ENCODE assay signal across 8 mouse cellular contexts in the genomic region with DNA sequence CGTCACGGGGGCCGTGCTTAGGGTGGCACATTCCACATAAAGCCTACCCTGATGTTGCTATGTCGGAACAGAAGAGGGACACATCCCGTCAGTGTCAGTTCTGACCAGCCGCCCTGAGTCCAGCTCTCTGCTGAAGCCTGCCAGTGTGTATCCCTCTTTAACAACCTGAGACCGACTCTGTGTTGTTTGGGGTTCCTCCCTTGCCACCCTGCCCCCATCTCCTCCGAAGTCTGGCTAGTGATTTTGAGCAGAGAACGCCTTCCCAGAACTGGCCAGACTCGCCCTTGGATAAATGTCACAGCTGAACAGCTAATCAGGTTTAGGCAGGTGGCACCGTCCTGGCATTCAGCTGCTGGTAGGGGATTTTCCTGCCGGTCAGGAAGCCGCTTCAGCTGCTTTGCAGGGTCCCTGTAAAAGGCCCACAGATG. TPM values are rescaled to one million over a fixed set of nuclear protein-coding genes. Genes with fewer than 3 reads are reported as not detected.
DNase-seq lines count a peak whose midpoint lies in the region; ATAC-seq and TF ChIP-seq lines count a peak whose summit lies in the region.

No protein-coding gene starts in this region.

- H3K4me1 ChIP-seq in lung, embryonic 14.5 days (ENCODE audit: insufficient read depth), result peaks cover 29% of the 10 kb centered on the region
- peaks cover 55% of the 10 kb centered on the region for H3K4me1 ChIP-seq in heart, embryonic 12.5 days (replicated peaks)
- peaks cover 27% of the 10 kb centered on the region for H3K4me1 ChIP-seq in limb, embryonic 11.5 days (ENCODE audit: control insufficient read depth, insufficient read depth, low read length)
- peaks cover 40% of the 10 kb centered on the region for H3K4me1 ChIP-seq in neural tube, embryonic 12.5 days

- WGBS in lung, embryonic 14.5 days, result 10% methylated on average over 13 of the region's 13 CpGs
- WGBS in heart, embryonic 12.5 days, result 1% methylated on average over 13 of the region's 13 CpGs
- WGBS in limb, embryonic 11.5 days, result 11% methylated on average over 13 of the region's 13 CpGs
- 14% methylated on average over 13 of the region's 13 CpGs for WGBS in neural tube, embryonic 12.5 days

- DNase-seq in lung, embryonic 14.5 days, result no peak
- DNase-seq in lung, postnatal 14 days, result no peak
- DNase-seq in c-Kit-positive CD71-positive TER-119-negative erythroid progenitor cells, embryonic 14.5 days (ENCODE audit: low read depth), result peak; percentile 79
- no peak for DNase-seq in limb, embryonic 11.5 days (ENCODE audit: low spot score)
- no peak for DNase-seq in testis, postnatal 14 days (ENCODE audit: low spot score)
- no peak for DNase-seq in T-cell, adult 2 months (ENCODE audit: low spot score)

- H3K36me3 ChIP-seq in lung, embryonic 14.5 days (ENCODE audit: insufficient read depth), result peaks cover 33% of the 10 kb centered on the region
- H3K36me3 ChIP-seq in heart, embryonic 12.5 days, result peaks cover 39% of the 10 kb centered on the region
- peaks cover 4% of the 10 kb centered on the region; the same call in 1 of the 2 replicates for H3K36me3 ChIP-seq in limb, embryonic 11.5 days (ENCODE audit: control insufficient read depth, insufficient read depth, low read length)
- peaks cover 7% of the 10 kb centered on the region; the same call in 1 of the 2 replicates for H3K36me3 ChIP-seq in neural tube, embryonic 12.5 days

- TF ChIP-seq CTCF in lung, embryonic 14.5 days (IDR thresholded peaks at IDR 0.05; ENCODE audit: low read depth), result no peak

- H3K9me3 ChIP-seq in lung, embryonic 14.5 days (ENCODE audit: low read depth, low read length), result no peaks in the 10 kb centered on the region
- H3K9me3 ChIP-seq in heart, embryonic 12.5 days (replicated peaks), result no peaks in the 10 kb centered on the region
- H3K9me3 ChIP-seq in limb, embryonic 11.5 days (ENCODE audit: control insufficient read depth, low read length), result no peaks in the 10 kb centered on the region
- no peaks in the 10 kb centered on the region for H3K9me3 ChIP-seq in neural tube, embryonic 12.5 days

- peak overlapping the region; percentile 79 for H3K4me3 ChIP-seq in lung, embryonic 14.5 days (ENCODE audit: low read depth, low read length)
- H3K4me3 ChIP-seq in heart, embryonic 12.5 days, result peak overlapping the region; percentile 72
- peak overlapping the region; percentile 84 for H3K4me3 ChIP-seq in limb, embryonic 11.5 days (ENCODE audit: low read depth, low read length)
- H3K4me3 ChIP-seq in neural tube, embryonic 12.5 days, result peak overlapping the region; percentile 72

- H3K27ac ChIP-seq in lung, embryonic 14.5 days (ENCODE audit: low read depth), result peak overlapping the region; percentile 95
- peak overlapping the region; percentile 95 for H3K27ac ChIP-seq in heart, embryonic 12.5 days (ENCODE audit: poor library complexity, severe bottlenecking)
- no peak overlapping the region for H3K27ac ChIP-seq in limb, embryonic 11.5 days (replicated peaks; ENCODE audit: low read depth, low read length)
- H3K27ac ChIP-seq in neural tube, embryonic 12.5 days, result no peak overlapping the region

- peak overlapping the region; percentile 100 for H3K4me2 ChIP-seq in lung, embryonic 14.5 days
- H3K4me2 ChIP-seq in heart, embryonic 12.5 days, result peak overlapping the region; percentile 86
- peak overlapping the region; percentile 100 for H3K4me2 ChIP-seq in limb, embryonic 11.5 days (ENCODE audit: low read depth, severe bottlenecking)
- peak overlapping the region; percentile 100 for H3K4me2 ChIP-seq in neural tube, embryonic 12.5 days (replicated peaks)

- H3K27me3 ChIP-seq in lung, embryonic 14.5 days (ENCODE audit: insufficient read depth, low read length), result no peaks in the 10 kb centered on the region
- no peaks in the 10 kb centered on the region for H3K27me3 ChIP-seq in heart, embryonic 12.5 days (replicated peaks)
- 0 out of 2 replicates have a peak, but pooled peaks cover 3% of the 10 kb centered on the region for H3K27me3 ChIP-seq in limb, embryonic 11.5 days (ENCODE audit: control insufficient read depth, insufficient read depth, low read length)
- H3K27me3 ChIP-seq in neural tube, embryonic 12.5 days (replicated peaks), result peaks cover 45% of the 10 kb centered on the region

- ATAC-seq in lung, embryonic 14.5 days (ENCODE audit: insufficient read depth), result 0 out of 2 replicates have a peak, but pooled peaks have one; percentile 0
- ATAC-seq in heart, embryonic 12.5 days (ENCODE audit: insufficient number of reproducible peaks, low FRiP score), result peak; percentile 20
- ATAC-seq in limb, embryonic 11.5 days (ENCODE audit: insufficient number of reproducible peaks, low FRiP score, low TSS enrichment, low read depth), result no peak
- no peak for ATAC-seq in neural tube, embryonic 12.5 days (ENCODE audit: low FRiP score, low read depth)

- peak overlapping the region; percentile 67 for H3K9ac ChIP-seq in lung, embryonic 14.5 days
- H3K9ac ChIP-seq in heart, embryonic 12.5 days, result peak overlapping the region; percentile 91
- H3K9ac ChIP-seq in limb, embryonic 11.5 days (ENCODE audit: low read length), result peak overlapping the region; percentile 17; the same call in 1 of the 2 replicates
- H3K9ac ChIP-seq in neural tube, embryonic 12.5 days, result peak overlapping the region; percentile 29; the same call in 1 of the 2 replicates

RNA-seq across cellular contexts. Expression of gene Klhl21, which starts 2.1 kb away (rescaled TPM):
- 10.3 and 10.6 TPM in 2 replicates for polyA plus RNA-seq in lung, embryonic 14.5 days (2014; fragmentation: Nextera tagmentation; extraction: Ambion mirVana)
- polyA plus RNA-seq in heart, embryonic 12.5 days (2016; fragmentation: Nextera tagmentation; extraction: Ambion mirVana), result 41.0 and 41.4 TPM in 2 replicates
- 4.7 and 6.4 TPM in 2 replicates for polyA plus RNA-seq in limb, embryonic 11.5 days (2014; fragmentation: Nextera tagmentation; extraction: Ambion mirVana)
- polyA plus RNA-seq in neural tube, embryonic 12.5 days (2016; fragmentation: Nextera tagmentation; extraction: Ambion mirVana), result 7.2 and 7.6 TPM in 2 replicates

RNA-seq across cellular contexts. Expression of gene Phf13, which starts 14.7 kb away (rescaled TPM):
- polyA plus RNA-seq in lung, embryonic 14.5 days (2014; fragmentation: Nextera tagmentation; extraction: Ambion mirVana), result 28.4 and 32.3 TPM in 2 replicates
- polyA plus RNA-seq in heart, embryonic 12.5 days (2016; fragmentation: Nextera tagmentation; extraction: Ambion mirVana), result 26.7 and 27.0 TPM in 2 replicates
- polyA plus RNA-seq in limb, embryonic 11.5 days (2014; fragmentation: Nextera tagmentation; extraction: Ambion mirVana), result 28.6 and 29.4 TPM in 2 replicates
- 30.5 and 31.3 TPM in 2 replicates for polyA plus RNA-seq in neural tube, embryonic 12.5 days (2016; fragmentation: Nextera tagmentation; extraction: Ambion mirVana)

RNA-seq across cellular contexts. Expression of gene Zbtb48, which starts 16.8 kb away (rescaled TPM):
- 22.7 and 26.8 TPM in 2 replicates for polyA plus RNA-seq in lung, embryonic 14.5 days (2014; fragmentation: Nextera tagmentation; extraction: Ambion mirVana)
- 13.9 and 15.1 TPM in 2 replicates for polyA plus RNA-seq in heart, embryonic 12.5 days (2016; fragmentation: Nextera tagmentation; extraction: Ambion mirVana)
- polyA plus RNA-seq in limb, embryonic 11.5 days (2014; fragmentation: Nextera tagmentation; extraction: Ambion mirVana), result 21.0 and 23.9 TPM in 2 replicates
- polyA plus RNA-seq in neural tube, embryonic 12.5 days (2016; fragmentation: Nextera tagmentation; extraction: Ambion mirVana), result 17.8 and 20.4 TPM in 2 replicates

RNA-seq across cellular contexts. Expression of gene Thap3, which starts 21.9 kb away (rescaled TPM):
- polyA plus RNA-seq in lung, embryonic 14.5 days (2014; fragmentation: Nextera tagmentation; extraction: Ambion mirVana), result 27.2 and 31.2 TPM in 2 replicates
- 25.2 and 26.6 TPM in 2 replicates for polyA plus RNA-seq in heart, embryonic 12.5 days (2016; fragmentation: Nextera tagmentation; extraction: Ambion mirVana)
- polyA plus RNA-seq in limb, embryonic 11.5 days (2014; fragmentation: Nextera tagmentation; extraction: Ambion mirVana), result 27.3 and 29.5 TPM in 2 replicates
- 32.2 and 36.2 TPM in 2 replicates for polyA plus RNA-seq in neural tube, embryonic 12.5 days (2016; fragmentation: Nextera tagmentation; extraction: Ambion mirVana)

RNA-seq across cellular contexts. Expression of gene Tas1r1, which starts 27.6 kb away (rescaled TPM):
- polyA plus RNA-seq in lung, embryonic 14.5 days (2014; fragmentation: Nextera tagmentation; extraction: Ambion mirVana), result 0.23 and 0.30 TPM in 2 replicates
- polyA plus RNA-seq in heart, embryonic 12.5 days (2016; fragmentation: Nextera tagmentation; extraction: Ambion mirVana), result 0.06 and 0.13 TPM in 2 replicates
- polyA plus RNA-seq in limb, embryonic 11.5 days (2014; fragmentation: Nextera tagmentation; extraction: Ambion mirVana), result 0.40 and 0.75 TPM in 2 replicates
- polyA plus RNA-seq in neural tube, embryonic 12.5 days (2016; fragmentation: Nextera tagmentation; extraction: Ambion mirVana), result 1.2 and 1.4 TPM in 2 replicates

Comparison
In these comparisons a context has a peak if more than half of its experiments do, and no peak if none do; other contexts are left out.
1. ATAC-seq: peak in lung, embryonic 14.5 days (single experiment) and heart, embryonic 12.5 days (single experiment); none in limb, embryonic 11.5 days (single experiment) and neural tube, embryonic 12.5 days (single experiment).
2. H3K27ac ChIP-seq: peak in lung, embryonic 14.5 days (single experiment) and heart, embryonic 12.5 days (single experiment); none in limb, embryonic 11.5 days (single experiment) and neural tube, embryonic 12.5 days (single experiment).
3. H3K9ac ChIP-seq: peak in every context shown above with its lines; median percentile 91 in heart, embryonic 12.5 days; 67 in lung, embryonic 14.5 days; 29 in neural tube, embryonic 12.5 days; 17 in limb, embryonic 11.5 days.
4. Peak in every context shown above with its lines, with median percentiles within 50 percentile points of each other: H3K4me2 ChIP-seq and H3K4me3 ChIP-seq.